Mouse (Mus musculus) adrenal gland, postnatal 25 days (tissue): Measurements from ENCODE around the gene Krtap8-1. TPM values are rescaled to one million over a fixed set of nuclear protein-coding genes. Genes with fewer than 3 reads are reported as not detected.
A peak's percentile ranks its signal among the peaks of the same experiment; 100 is the strongest.

Experiments used
- DNase-seq: peaks from one replicate; pipeline ENCODE4 v3.0.0; 2021; ENCODE audit warnings: mixed read lengths
- long read RNA-seq: library from polyadenylated mRNA; stranded (forward); transcript quantifications from one replicate; pipeline ENCODE4 v2.0.0, GENCODE M21; 2021
- total RNA-seq: library from RNA; stranded (reverse); gene quantifications from 2 replicates; pipeline ENCODE4 v1.2.3, GENCODE M21; 2021

The Krtap8-1 gene
- not detected in 2 replicates for total RNA-seq
- long read RNA-seq = 0 reads

DNA sequence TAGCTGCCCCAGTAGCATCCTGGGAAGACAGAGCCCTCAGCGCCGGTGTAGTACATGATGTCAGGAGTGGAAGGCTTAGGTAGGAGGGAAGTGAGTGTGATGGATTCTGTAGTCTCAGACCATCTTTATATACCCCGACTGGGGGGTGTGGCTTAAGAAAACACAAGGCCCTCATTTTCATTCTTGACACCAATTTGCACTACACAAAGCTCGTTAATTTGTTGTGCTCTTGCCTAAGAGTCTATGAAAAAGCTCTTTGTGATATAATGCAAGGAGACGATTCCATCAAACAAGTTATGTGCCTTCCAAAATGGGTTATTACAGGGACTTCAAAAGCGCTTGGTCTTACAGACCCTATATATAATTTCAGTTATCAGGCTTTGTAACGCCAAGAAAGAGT lies at the start of gene Krtap8-1:
Krtap8-1 (minus strand) TSS at position 101 of the 400 bp plus-strand sequence.
- no peak for DNase-seq

GRCm38 (mm10) chr16:89537349-89537748 lies 49.6 kb upstream of the Krtap8-1 start:
- DNase-seq = no peak

GRCm38 (mm10) chr16:89530547-89530946 lies 42.8 kb upstream of the Krtap8-1 start:
- DNase-seq = no peak

GRCm38 (mm10) chr16:89529846-89530245 lies 42.1 kb upstream of the Krtap8-1 start:
- DNase-seq = no peak

DNA sequence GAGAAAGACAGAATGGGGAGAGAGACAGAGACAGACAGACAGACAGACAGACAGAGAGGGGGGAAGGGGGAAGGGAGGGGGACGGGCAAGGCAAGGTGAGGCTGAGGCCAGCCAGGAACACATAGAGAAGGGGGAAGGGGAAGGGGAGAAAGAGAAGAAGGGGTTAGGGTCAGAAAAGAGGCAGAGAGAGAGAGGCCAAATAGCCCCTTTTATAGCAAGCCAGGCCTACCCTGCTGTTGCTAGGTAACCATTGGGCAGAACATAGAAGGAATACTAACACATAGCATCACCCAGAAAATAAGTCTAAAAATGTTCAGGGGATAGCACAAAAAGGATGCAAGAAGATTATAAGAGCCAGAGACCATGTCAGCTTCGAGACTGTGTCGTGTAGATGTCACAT lies 40.6 kb upstream of the Krtap8-1 start:
- DNase-seq = no peak

- DNase-seq = no peak
Measured at GRCm38 (mm10) chr16:89520996-89521395, 33.2 kb upstream of the Krtap8-1 start.

DNA sequence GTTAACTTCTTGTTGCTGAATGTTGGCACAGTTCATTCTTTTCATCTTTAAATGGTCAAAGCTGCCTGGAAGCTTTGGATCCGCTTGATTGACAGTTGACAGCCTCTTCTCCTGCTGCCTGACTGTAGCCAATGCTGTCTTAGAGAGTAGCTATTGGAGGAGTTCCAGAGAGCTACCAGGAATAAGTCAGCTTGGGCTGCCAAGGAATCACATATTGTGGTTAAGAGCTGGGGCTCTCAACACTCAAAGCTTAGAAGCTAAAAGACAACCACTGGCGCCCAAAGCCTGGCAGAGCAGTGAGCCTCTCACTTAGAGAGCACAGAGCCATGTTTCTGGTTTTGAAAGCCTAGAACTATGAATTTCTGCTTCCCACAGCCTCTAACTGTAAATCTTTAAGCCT lies 32.8 kb upstream of the Krtap8-1 start:
- no peak for DNase-seq

DNA sequence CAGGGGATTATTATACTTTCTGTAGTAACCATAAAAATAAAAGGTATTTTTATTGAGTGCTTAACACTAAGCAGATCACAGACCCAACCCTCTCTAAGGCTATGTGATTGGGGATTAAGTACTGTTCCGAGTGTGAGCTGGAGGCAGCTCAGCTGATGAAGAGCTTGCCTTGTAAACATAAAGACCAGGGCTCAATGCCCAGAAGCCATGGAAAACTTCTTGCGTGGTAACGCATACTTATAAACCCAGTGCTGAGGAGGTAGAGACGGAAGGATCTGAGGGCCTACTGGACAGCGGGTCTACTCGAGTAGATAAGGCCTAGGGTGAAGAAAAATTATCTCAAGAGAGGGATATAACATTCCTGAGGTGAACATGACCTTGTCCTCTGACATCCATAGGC lies 32.3 kb upstream of the Krtap8-1 start:
- DNase-seq = no peak

GRCm38 (mm10) chr16:89517635-89518034 lies 29.9 kb upstream of the Krtap8-1 start:
- DNase-seq = peak; percentile 52

- peak; percentile 4 for DNase-seq
Measured at GRCm38 (mm10) chr16:89513431-89513830, 25.7 kb upstream of the Krtap8-1 start.

DNA sequence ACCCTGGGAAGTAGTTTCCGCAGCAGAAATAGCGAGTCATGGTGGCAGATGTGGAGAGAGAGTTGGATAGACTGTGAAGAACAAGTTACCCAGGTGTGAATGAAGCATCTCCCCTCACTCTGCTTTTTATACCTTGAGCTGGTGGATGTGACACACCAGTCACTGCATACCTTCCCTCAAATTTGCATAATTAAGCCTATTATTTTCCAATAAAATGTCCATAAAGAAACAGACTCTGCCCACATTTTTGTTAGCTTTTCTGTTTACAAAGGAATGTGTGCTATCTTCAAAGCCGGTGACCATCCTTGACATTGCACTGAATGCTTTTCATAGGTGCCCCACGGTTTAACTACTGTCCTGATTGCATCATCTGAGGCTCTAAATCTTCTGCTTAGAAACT lies 20.5 kb upstream of the Krtap8-1 start, which contains the start of gene Krtap7-1:
Krtap7-1 (minus strand) TSS at position 101 of the 400 bp plus-strand sequence.
- no peak for DNase-seq

DNA sequence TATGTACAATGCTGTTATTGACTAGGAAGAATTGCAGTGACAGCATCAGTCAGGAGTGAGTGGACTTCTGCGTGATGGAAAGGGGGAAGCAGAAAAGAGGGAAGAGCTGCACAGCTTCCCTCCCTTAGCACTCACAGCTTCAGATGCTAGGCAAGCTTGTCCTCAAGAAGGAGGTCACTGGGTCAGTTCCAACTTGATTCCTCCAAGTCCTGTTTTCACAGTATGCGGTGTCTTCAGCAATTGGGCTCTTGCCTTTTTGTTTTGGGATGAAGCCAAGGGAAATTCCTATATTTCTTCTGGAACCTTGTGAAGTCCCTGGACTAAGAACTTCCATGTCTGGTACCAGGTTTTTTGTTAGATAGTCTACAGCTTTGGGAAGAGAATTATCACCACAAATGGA lies 15.8 kb upstream of the Krtap8-1 start:
- no peak for DNase-seq

- DNase-seq = no peak
Measured at GRCm38 (mm10) chr16:89501870-89502269, 14.1 kb upstream of the Krtap8-1 start.

GRCm38 (mm10) chr16:89497002-89497401 lies 9.2 kb upstream of the Krtap8-1 start:
- DNase-seq = no peak

DNA sequence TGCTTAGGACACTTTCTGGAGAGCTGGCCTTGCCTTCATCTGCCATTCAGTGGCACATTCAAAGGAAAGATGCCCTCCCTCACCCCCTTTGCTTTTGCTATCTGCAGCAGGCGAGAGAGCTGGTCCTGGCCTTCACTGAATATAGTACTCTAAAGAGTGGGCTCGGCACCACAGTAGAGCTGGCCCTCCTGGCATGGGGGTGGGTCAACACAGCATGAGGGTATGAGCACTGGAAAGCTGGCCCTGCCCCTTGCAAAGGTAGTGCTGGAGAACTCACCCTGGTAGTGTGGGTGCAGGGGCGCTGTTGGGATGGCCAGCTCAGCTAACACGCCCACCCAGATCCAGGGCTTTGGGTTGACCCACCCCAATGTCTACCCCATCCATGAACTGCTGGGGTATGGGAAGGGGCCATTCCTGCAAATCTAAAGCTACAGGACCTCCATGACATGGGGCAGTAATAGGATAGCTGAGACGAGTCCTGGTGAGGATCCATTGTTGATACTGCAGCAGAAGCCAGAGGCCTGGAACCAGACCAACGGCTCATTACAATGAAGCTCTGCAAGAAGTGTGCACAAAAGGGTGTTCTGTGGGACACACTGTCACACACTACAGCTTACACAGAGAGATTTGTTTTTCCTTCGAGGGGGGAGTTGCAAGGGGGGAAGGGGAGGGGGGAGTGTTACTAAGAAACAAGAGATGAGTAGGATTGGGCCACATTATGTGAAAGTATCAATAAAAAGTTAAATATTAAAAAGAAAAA lies 7.8 kb upstream of the Krtap8-1 start:
- no peak for DNase-seq

GRCm38 (mm10) chr16:89477679-89478314 lies 10.0 kb downstream of the Krtap8-1 start:
- no peak for DNase-seq

DNA sequence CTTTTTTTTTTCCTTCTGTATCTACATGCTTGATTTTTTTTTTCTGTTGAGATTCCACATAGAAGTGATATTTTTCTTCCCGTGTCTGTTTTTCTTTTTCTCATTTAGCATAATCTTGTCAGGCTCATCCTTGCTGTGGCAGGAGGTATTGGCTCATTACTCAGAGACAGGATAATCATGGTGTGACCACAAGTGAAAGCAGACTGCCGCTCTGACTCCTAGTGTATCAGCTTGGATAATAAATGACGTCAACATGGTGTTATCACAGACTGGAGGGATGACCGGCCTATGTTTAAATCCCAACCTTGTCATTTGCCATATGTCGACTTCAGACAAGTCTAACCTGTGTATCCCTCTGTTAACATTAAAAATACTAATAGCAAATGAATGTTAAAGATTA lies 26.6 kb downstream of the Krtap8-1 start:
- no peak for DNase-seq

Other genes starting within 250 kb of the Krtap8-1 start
- gene Krtap21-1, start 84.1 kb downstream of the Krtap8-1 start, total RNA-seq = not detected in 2 replicates
- gene Krtap6-2, start 67.8 kb downstream of the Krtap8-1 start, total RNA-seq = not detected in 2 replicates
- gene Krtap7-1, start 20.4 kb upstream of the Krtap8-1 start, total RNA-seq = not detected in 2 replicates
- not detected in 2 replicates for gene Krtap11-1, start 83.2 kb upstream of the Krtap8-1 start, total RNA-seq